Mouse (Mus musculus) heart, adult 11 months (tissue): Measurements from ENCODE around the gene Herc4.
"Not testable (repeated sequence)": the region's sequence is repeated elsewhere in the genome, so short reads cannot be mapped to it uniquely, and the experiment has no call there.

Experiments
- DNase-seq: peaks from one replicate; pipeline ENCODE4 v3.0.0; 2022

The Herc4 gene

DNA sequence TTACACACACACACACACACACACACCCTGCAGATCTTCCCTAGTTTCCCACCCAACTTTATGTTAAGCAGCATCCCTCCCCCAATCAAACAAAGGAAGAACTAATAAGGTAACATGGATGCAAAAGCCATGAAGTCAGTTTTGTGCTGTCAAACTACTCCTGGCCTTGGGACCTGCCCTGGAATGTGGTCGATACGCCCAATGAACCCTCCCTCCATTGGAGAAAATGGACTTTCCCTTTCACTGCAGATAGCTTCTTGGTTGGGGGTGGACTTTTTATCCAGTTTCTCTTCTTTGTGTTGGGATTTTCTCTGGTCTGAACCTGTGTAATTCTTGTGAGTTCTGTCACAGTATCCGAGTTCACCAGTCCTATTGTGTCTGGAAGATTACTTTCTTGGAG lies 15.1 kb downstream of the Herc4 start:
- no peak for DNase-seq

DNA sequence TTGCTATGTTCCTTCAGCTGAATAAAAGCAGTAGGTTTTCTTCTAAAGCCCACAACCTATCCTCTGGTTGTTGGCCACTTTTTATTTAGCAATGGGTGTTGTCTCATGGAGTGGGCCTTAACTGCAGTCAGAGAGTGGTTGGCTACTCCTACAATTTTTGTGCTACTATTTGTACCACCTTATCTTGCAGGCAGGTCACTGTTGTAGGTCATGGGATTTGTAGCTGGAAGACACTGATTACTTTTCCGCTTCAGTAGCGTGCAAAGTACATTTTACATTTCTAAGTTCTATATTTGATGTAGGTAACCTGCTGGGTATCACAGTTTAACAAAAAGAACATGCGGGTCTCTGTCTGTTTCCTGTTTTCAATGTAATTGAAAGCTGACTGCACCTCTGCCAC lies 15.7 kb downstream of the Herc4 start:
- no peak for DNase-seq

DNA sequence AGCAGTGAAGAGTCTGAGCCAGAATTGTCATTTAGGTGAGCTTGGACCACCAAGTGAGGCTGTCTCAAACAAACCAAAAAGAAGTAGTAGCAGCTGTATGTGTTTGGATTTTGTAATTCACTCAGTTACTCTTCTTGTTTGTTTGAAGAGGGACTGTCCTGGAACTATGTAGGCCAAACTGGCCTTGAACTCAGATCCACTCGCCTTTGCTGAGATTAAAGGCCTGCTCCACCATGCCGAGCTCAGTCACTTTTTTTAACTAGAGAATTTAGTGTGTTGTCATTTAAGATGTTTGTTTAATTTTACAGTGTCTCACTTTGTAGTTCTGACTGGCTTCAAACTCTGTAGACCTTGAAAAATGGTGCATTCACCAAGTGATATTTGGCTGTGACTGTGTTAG lies 24.3 kb downstream of the Herc4 start:
- DNase-seq = no peak

DNA sequence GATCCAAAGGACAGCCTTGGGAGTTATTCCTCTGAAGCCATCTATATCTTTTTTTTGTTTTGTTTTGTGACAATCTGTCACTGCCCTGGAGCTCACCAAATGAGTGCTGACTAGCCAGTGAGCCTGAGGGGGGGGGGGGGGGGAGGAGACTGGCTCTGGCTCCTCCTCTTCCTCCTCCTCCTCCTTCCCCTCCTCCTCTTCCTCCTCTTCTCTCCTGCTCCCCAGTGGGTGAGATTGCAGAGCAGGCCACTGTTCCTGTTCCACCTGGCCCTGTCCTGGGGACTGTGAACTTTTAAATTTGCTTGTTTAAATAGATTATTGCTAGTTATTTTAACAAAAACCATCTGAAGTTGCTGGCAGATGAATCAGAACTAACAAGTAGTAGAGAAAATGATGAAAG lies 28.8 kb downstream of the Herc4 start:
- no peak for DNase-seq

GRCm38 (mm10) chr10:63272868-63273267 lies 29.3 kb downstream of the Herc4 start:
- no peak for DNase-seq

DNA sequence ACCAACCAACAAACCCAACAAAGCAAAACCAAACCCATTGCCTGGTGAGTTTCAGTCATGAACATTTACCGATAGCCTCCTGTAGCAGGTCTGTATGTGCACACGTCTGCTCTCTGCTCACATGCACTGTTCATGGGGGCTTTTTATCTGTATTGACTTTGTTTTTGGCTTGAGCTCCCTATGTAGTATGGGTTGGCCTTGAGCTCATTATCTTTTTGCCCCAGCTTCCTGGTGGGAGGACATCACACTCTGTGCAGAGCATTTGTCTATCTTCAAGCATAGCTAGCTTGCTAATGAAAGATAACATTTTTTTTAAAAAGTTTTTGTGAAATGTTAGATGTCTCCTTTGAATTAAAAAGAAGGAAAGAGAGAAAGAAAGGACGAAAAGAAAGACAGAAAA lies 33.4 kb downstream of the Herc4 start:
- DNase-seq = no peak

- no peak for DNase-seq
Measured at GRCm38 (mm10) chr10:63279851-63280250, 36.2 kb downstream of the Herc4 start.

DNA sequence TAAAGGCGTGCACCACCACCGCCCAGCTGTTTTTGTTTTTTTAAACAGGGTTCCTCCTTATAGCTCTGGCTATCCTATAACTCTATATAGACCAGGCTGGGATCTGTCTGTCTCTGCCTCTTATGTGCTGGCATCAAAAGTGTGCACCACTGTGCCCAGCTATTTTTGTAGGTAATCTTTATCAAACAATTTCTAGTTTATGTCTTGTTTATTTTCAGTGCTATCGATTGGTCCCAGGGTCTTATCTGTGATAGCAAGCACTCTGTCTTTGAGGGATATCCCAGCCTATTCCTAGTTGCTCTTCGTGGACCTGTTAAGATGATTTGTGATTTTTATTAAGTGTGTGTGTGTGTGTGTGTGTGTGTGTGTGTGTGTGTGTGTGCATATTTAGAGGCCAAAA lies 38.8 kb downstream of the Herc4 start:
- DNase-seq = no peak

- DNase-seq = no peak
Measured at GRCm38 (mm10) chr10:63282846-63283245, 39.2 kb downstream of the Herc4 start.

DNA sequence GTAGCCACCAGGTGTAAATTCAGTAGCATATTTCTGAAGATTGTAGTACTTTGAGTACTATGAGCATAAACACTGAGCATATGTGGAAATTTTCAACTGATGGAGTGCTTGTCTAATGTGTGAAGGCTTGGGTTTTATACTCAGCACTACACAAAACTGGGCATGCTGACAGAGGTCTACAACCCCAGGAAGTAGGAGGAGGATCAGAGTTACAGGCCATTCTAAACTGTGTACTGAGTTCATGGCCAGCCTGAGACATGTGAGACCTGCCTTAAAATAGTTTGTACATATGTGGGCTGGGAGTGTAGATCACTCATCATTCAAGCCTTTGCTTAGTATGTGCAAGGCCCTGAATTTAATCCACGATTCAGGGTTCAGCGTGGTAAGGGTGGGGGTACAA lies 58.7 kb downstream of the Herc4 start:
- peak; percentile 16 for DNase-seq

GRCm38 (mm10) chr10:63308582-63309366 lies 65.2 kb downstream of the Herc4 start:
- DNase-seq = peak; percentile 95

DNA sequence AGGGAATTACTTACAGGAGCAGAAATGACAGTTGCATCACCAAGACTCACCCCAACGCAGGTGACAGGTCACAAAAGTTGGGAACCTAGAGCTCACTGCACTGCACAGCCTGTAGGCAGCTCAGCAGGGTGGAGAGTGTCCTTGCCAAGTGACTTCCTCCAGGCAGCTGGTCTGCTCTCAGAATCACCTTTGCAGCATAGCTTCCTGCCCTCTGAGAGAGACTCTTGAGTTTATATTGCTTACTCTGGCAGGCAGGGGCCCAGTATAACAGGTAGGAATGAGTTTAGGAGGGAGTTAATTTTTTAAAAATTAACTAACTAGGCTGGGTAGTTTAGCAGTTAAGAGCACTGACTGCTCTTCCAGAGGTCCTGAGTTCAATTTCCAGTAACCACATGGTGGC lies 70.1 kb downstream of the Herc4 start:
- DNase-seq = peak; percentile 69

DNA sequence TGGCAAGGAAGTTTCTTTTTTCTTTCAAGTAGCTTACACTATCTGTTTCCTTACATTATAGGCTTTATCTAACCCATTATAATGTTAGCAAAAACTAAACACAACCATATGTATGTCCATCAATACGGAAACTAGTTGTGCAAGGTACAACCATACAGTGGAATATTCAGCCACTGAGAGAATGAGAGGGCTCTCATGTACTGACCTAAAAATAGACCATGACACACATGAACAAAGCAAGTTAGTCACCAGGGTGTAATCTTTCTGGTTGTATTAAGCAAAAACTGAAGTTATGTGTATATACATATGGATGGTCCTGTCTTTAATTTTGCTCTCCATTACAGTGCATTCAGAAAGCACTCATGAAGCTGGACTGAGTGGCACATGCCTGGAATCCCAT lies 83.5 kb downstream of the Herc4 start:
- DNase-seq = no peak

- peak; percentile 81 for DNase-seq
Measured at GRCm38 (mm10) chr10:63336901-63337300, 93.3 kb downstream of the Herc4 start.

- no peak for DNase-seq
Measured at GRCm38 (mm10) chr10:63337326-63337725, 93.7 kb downstream of the Herc4 start.

DNA sequence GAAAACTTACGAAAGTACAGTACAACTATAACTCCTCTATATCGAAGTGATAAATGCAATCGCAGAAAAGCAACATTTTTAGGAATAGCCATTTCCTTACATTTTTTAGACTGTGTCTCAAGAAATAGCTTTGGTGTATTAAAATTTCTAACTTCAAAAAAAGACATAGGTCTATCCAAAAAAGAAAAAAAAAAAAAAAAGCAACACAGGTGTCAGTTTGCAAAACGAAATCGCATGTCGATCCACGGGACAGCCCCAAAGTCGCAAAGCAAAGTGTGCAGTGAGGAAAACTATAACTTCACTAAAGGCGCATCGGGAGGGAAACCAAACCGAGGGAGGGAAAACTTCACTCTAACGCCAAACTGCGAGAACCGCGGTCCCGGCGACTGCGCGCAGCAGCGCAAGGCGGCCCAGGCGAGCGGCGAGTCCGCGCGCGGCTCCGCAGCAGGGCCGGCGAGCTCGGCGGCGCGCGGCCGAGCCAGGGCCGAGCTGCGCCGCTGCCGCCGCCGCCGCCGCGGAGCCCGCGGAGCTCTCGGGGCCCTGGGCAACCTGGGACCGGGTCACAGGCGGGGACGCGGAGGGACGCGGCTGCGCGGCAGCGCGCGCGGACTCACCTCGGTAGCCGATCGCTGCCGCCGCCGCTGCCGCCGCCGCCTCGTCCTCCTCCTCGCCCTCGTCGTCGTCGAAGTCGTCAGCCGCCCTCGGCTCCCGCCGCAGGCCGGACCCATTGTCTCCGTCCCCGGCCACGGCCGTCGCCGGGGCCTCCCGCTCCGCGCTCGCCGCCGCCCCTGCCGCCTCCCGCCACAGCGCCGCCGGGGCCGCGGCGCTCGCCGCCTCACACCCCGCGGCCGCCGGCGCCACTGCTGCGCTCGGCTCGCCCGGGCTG lies 94.6 kb downstream of the Herc4 start:
- peak; percentile 98 for DNase-seq

- DNase-seq = peak; percentile 100
Measured at GRCm38 (mm10) chr10:63338914-63339643, 95.5 kb downstream of the Herc4 start.

- no peak for DNase-seq
Measured at GRCm38 (mm10) chr10:63341351-63341750, 97.7 kb downstream of the Herc4 start.

GRCm38 (mm10) chr10:63344751-63345150 lies 101.1 kb downstream of the Herc4 start:
- DNase-seq = peak; percentile 64

- DNase-seq = peak; percentile 33
Measured at GRCm38 (mm10) chr10:63348291-63348690, 104.7 kb downstream of the Herc4 start.

DNA sequence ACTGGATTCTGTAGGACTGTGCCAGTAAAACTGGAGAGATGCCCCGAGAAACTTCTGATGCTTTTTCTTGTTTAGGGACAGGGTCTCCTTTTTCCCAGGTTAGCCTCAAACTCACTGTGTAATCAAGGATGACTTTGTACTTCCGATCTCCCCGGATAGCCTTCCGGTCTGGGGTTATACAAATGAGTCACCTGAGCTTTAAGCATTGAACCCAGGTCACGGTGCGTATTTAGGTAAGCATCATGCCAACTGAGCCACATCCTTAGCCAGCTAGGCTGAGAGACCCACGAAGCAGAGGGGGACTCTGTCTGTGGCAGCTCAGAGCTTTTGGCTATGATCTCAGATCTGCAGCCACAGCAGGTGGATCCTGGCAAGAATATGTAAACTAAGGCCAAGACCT lies 107.1 kb downstream of the Herc4 start:
- DNase-seq = peak; percentile 55

DNA sequence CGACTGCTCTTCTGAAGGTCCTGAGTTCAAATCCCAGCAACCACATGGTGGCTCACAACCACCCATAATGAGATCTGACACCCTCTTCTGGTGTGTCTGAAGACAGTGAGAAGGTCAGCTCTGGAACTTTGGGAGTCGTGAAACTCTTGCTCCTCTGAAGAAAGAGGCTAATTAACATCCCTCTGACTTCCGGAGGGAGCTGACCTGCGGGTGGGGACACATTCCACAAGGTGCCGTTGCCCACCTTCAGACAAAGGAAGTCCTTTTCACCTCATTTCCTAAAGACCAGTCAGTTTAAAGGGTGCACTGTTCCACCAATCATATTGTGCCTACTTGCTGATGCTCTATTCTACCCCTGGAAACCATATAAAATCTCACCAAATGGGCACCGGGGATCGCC lies 107.5 kb downstream of the Herc4 start:
- not testable (repeated sequence) for DNase-seq

DNA sequence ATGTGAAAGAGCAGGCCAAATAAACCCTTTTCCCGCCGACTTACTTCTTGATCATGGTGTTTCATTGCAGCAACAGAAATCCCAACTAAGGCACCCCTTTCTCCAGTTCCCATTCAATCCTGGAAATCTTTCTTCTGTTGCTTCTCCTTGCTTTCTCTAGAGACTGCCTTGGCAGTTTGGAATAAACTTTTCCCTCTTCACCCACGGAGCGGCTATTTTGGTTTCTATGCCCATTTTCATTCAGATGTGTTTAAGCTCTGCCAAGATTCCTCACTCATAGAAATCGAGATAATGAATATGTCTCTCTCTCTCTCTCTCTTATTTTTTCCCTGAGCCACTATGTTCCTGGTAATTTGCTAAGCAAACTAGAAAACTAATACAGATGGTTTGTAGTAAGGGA lies 108.5 kb downstream of the Herc4 start:
- DNase-seq = no peak
